Mouse (Mus musculus) cortical plate, adult 2 months (tissue): ENCODE results near the gene Gm20662.

Experiments
- CTCF ChIP-seq: fragments of 200-500 bp; IDR thresholded peaks from 2 replicates; pipeline ENCODE4 v1.5.1; 2011; ENCODE audit warnings: mild to moderate bottlenecking, control low read depth, low read length; ENCODE audit not compliant: insufficient read depth; ENCODE audit errors: extremely low read depth
- POLR2A ChIP-seq: fragments of 200-500 bp; IDR thresholded peaks from 2 replicates; pipeline ENCODE4 v1.6.1; 2011; ENCODE audit warnings: mild to moderate bottlenecking, low read length, control low read depth; ENCODE audit not compliant: insufficient read depth; ENCODE audit errors: extremely low read depth

- TF ChIP-seq CTCF (no peak), POLR2A (no peak)
These were observed 58.3 kb downstream of the Gm20662 start for GRCm38 (mm10) chr9:108054331-108055040.
